Mouse (Mus musculus): ENCODE measurements around the gene Mrps24. TPM values are rescaled to one million over a fixed set of nuclear protein-coding genes. Genes with fewer than 3 reads are reported as not detected.

Mrps24 gene
- 51.6 to 60.5 TPM (median 54.9 TPM) in 4 replicates for total RNA-seq (2023; ENCODE audit: inconsistent age)

GRCm38 (mm10) chr11:5715630-5716105, at the start of gene Mrps24:
Mrps24 (minus strand) TSS chr11:5715680.

GRCm38 (mm10) chr11:5761820-5762632, 46.5 kb upstream of the Mrps24 start, which contains the start of gene Urgcp:
Urgcp (minus strand) TSS chr11:5762376.

Other genes with a start within 250 kb of the Mrps24 start
- gene Xbp1, start 195.0 kb downstream of the Mrps24 start, total RNA-seq (2023; ENCODE audit: inconsistent age), result 108 to 125 TPM (median 118 TPM) in 4 replicates
- 31.6 to 35.0 TPM (median 33.6 TPM) in 4 replicates for gene Ccdc117, start 173.5 kb downstream of the Mrps24 start, total RNA-seq (2023; ENCODE audit: inconsistent age)
- not detected in 4 replicates for gene Ankrd36, start 146.0 kb downstream of the Mrps24 start, total RNA-seq (2023; ENCODE audit: inconsistent age)
- gene Urgcp, start 46.7 kb upstream of the Mrps24 start, total RNA-seq (2023; ENCODE audit: inconsistent age), result 20.7 to 34.7 TPM (median 24.7 TPM) in 4 replicates
- 174 to 196 TPM (median 183 TPM) in 4 replicates for gene Dbnl, start 72.8 kb upstream of the Mrps24 start, total RNA-seq (2023; ENCODE audit: inconsistent age)
- gene Pgam2, start 88.1 kb upstream of the Mrps24 start, total RNA-seq (2023; ENCODE audit: inconsistent age), result not detected in 4 replicates
- gene Polm, start 122.3 kb upstream of the Mrps24 start, total RNA-seq (2023; ENCODE audit: inconsistent age), result 102 to 110 TPM (median 106 TPM) in 4 replicates
- gene Aebp1, start 146.3 kb upstream of the Mrps24 start, total RNA-seq (2023; ENCODE audit: inconsistent age), result 0.12 to 0.42 TPM (median 0.23 TPM) in 4 replicates
- 41.6 to 48.6 TPM (median 44.8 TPM) in 4 replicates for gene Pold2, start 162.6 kb upstream of the Mrps24 start, total RNA-seq (2023; ENCODE audit: inconsistent age)
- not detected in 4 replicates for gene Myl7, start 183.1 kb upstream of the Mrps24 start, total RNA-seq (2023; ENCODE audit: inconsistent age)
- not detected in 4 replicates for gene Gck, start 234.4 kb upstream of the Mrps24 start, total RNA-seq (2023; ENCODE audit: inconsistent age)
- 62.4 to 71.8 TPM (median 67.9 TPM) in 4 replicates for gene Ykt6, start 240.0 kb upstream of the Mrps24 start, total RNA-seq (2023; ENCODE audit: inconsistent age)